Mouse (Mus musculus) mature B cell (primary cell): ENCODE data around the gene Ihh.

Source experiments
- in situ Hi-C: fragments of 300-500 bp; cut with MboI; formaldehyde crosslinking; loops from 2 replicates; pipeline ENCODE4 v1.14.3; 2019

The Ihh gene

GRCm38 (mm10) chr1:74947986-74948670 is 3.3 kb downstream of the Ihh start:
- in situ Hi-C loops: no loop called here

- in situ Hi-C loops: no loop called here
These were observed 9.7 kb downstream of the Ihh start for GRCm38 (mm10) chr1:74941651-74942360.

- in situ Hi-C loops: no loop called here
These were observed 11.7 kb downstream of the Ihh start for GRCm38 (mm10) chr1:74939762-74940161.

GRCm38 (mm10) chr1:74936221-74936830 is 15.1 kb downstream of the Ihh start:
- in situ Hi-C loops: no loop called here

- in situ Hi-C loops: no loop called here
These were observed 16.1 kb downstream of the Ihh start, which contains the start of gene Cfap65 for GRCm38 (mm10) chr1:74935402-74935801. Gene Cfap65, minus strand, starts transcription at chr1:74935599.

- in situ Hi-C loops: no loop called here
These were observed 23.7 kb downstream of the Ihh start for GRCm38 (mm10) chr1:74927621-74928296.

GRCm38 (mm10) chr1:74926721-74927120 is 24.8 kb downstream of the Ihh start:
- in situ Hi-C loops: no loop called here

GRCm38 (mm10) chr1:74924464-74924863 is 27.0 kb downstream of the Ihh start:
- in situ Hi-C loops: no loop called here

GRCm38 (mm10) chr1:74915706-74916105 is 35.8 kb downstream of the Ihh start:
- in situ Hi-C loops: no loop called here

GRCm38 (mm10) chr1:74902191-74902590 is 49.3 kb downstream of the Ihh start:
- in situ Hi-C loops: no loop called here

GRCm38 (mm10) chr1:74901686-74902085 is 49.8 kb downstream of the Ihh start:
- in situ Hi-C loops: no loop called here

GRCm38 (mm10) chr1:74900341-74901285 is 50.9 kb downstream of the Ihh start:
- in situ Hi-C loops: no loop called here

GRCm38 (mm10) chr1:74898656-74899431 is 52.6 kb downstream of the Ihh start:
- in situ Hi-C loops: no loop called here

GRCm38 (mm10) chr1:74897976-74898375 is 53.5 kb downstream of the Ihh start:
- in situ Hi-C loops: no loop called here
